Mouse (Mus musculus): ENCODE measurements around the gene Eno3. TPM values are rescaled to one million over a fixed set of nuclear protein-coding genes. Genes with fewer than 3 reads are reported as not detected.

Eno3 gene
- total RNA-seq (2023): 10 to 100 TPM; 36.4 to 41.4 TPM

DNA sequence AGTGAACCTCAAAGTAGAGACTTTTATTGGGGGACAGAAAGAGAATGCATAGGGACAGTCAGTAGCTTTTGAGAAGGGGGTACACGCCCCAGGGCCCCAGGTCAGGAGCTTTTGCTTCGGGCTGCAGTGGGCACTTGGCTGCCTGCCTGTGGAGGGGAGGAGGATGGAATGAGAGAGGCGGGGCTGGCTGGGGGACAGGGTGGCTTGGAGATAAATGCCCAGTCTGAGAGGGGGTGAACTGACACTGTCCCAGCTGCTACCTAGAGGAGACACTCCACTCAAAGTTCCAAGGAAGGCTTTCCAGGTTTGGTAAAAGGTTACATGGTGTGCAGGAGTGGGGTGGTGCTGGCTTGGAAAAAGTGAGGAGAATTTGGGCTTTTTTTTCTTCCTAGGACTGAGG lies at the start of gene Eno3:
Gene Eno3, plus strand, starts transcription at position 239 of the 400 bp plus-strand sequence.

DNA sequence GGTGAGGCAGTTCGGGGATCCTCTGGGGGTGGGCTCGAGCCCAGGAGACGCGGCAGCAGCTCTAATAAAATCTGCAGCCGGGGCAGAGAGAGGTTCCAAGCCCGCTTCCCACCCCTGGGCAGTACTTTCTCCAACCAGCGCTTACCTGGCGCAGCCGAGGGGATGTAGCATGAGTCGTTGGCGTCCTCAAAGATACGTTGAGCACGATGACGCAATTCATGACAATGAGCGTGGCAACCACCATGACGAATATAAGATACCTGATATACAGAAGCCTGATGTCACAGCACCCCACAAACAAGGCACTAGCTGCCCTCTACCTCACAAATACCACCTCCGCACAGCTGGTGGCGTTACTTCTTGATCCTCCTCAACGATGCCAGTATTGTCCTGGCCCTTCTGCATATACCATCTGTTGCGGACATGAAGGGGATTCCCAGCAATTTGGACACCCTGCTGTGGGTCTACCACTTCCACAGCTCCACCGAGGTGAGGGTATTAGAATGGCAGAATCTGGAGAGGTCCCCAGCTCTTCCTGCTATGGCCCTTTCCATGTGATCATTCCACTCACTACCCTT lies 41.4 kb upstream of the Eno3 start, which contains the start of gene 4930544D05Rik:
Gene 4930544D05Rik, plus strand, starts transcription at position 333 of the 578 bp plus-strand sequence.

DNA sequence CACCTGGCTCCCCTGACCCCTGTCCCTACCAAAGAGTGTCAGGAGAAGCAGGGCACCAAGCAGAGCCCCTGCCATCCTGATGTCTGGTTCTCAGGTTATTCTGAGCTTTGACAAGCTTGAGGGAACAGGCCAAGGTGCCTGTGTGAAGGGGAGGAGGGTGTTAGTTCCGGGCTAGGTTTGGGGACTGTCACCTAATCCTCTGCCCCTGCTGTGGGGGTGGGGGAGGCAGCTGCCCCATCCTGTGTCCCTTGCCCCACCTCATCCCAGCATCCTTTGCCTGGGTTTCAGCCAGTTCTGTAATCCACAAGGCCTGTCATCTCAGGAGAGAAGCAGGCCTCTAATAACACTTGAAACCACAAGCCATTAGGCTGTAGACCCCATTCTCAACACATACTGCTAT lies 37.9 kb upstream of the Eno3 start, which contains the start of gene Chrne:
Gene Chrne, minus strand, starts transcription at position 116 of the 400 bp plus-strand sequence.

DNA sequence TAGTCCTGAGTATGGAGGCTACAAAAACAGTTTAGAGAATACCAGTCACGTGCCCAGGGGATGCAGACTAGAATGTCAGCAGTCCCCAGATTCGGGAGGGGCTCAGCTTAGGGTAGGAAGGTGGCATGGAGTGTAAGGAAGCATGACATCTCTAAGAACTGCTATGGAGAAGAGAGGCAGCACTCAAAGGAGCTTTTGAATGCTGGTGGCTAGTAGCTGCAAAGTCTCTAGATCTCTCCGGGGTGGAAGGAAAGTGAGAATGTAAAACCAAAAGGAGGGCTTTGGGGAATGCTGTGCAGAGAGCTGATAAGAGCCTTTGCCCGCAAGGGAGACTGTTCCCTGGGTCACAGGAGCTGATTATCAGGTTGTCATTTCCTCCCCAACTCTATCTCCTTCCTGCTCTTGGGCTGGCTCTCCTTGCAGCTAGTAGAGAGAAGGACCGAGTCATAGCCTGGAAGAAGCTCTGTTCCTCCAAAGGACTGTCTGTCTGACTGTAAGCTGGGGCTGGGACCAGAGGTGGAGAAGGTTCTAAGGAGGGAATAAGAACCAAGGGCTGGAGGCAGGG lies 18.2 kb upstream of the Eno3 start, which contains the start of gene Gp1ba:
Gene Gp1ba, plus strand, starts transcription at position 409 of the 565 bp plus-strand sequence.

DNA sequence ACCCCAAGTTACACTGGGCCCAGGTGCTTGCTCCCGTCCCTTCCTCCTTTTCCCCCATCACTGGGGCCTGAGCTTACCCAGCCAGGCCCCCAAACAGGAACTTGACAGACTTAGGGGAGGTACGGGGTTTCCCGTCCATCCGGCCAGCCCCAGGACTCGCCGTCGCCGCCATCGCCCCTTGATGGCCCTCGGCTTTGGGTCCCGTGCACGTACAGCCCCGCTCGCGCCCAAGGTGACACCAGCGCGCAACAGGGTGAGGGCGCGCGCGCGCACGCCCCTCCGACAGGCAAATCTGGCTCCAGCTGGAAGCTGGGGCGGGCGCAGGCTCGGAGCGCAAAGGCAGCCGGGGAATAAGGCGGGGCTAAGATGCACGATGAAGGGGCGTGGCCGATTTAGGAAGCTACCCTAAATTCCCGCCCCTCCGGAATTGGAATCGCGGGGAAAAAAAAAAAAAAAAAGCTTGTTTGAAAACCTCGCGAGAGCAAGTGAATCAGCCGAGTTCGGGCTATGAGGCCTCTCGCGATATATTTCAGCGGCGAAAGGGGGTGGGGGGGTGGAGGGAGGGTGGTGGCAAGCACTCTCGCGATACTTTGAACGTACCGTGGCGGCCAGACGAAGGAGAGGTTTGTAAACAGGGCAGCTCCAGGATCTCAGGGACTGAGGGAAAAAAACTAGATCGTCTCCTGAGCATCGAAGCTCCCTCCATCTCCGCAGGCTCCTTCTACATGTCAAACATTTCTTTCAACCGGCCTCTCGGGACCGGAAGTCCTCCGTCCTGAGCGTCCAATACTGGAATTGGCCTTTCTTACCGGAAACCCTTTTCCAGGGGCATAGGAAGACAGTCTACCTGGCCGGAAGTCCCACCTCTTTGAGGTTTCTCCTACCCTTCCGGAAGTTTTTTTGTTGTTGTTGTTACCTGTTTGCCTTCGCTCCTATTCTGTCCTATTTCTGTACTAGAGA lies 10.0 kb upstream of the Eno3 start, which contains the start of the genes Rnf167 and Slc25a11:
Gene Rnf167, plus strand, starts transcription at position 545 of the 960 bp plus-strand sequence.
Gene Slc25a11, minus strand, starts transcription at position 789 of the 960 bp plus-strand sequence.

DNA sequence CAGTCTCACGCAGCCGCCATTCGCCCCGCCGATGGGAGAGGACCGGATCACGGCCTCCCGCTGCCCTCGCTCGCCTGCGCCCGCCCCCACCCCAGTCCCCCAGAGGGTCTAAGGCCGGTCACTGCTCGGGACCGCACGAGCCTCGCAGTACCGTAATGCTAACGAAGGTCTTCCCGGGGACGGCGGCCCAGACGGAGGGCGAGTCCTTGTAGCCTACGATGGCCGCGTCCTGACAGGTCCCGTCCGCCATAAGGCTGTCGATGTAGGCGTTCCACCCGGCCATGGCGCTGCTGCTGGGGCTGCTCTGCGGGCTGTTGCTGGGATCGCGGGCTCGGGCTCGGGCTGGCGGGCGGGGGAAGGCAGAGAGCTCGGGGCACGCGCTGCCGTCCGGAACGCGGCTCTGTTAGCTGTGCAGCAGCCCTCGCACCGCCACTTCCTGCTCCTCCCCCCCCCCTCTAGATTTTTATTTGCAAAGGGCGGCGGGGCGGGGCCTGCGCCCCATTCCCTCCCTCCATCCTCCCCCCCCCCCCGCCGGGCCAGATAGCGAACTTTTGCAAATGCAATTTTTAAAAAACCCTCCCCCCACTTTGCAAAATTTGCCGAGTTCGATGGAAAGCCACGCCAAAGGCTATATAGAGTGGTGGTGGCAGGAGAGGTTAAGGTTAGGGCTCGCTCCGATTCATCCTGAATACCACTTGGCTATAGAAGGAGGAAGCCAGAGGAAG lies 2.6 kb upstream of the Eno3 start, which contains the start of gene Pfn1:
Gene Pfn1, minus strand, starts transcription at position 447 of the 725 bp plus-strand sequence.

DNA sequence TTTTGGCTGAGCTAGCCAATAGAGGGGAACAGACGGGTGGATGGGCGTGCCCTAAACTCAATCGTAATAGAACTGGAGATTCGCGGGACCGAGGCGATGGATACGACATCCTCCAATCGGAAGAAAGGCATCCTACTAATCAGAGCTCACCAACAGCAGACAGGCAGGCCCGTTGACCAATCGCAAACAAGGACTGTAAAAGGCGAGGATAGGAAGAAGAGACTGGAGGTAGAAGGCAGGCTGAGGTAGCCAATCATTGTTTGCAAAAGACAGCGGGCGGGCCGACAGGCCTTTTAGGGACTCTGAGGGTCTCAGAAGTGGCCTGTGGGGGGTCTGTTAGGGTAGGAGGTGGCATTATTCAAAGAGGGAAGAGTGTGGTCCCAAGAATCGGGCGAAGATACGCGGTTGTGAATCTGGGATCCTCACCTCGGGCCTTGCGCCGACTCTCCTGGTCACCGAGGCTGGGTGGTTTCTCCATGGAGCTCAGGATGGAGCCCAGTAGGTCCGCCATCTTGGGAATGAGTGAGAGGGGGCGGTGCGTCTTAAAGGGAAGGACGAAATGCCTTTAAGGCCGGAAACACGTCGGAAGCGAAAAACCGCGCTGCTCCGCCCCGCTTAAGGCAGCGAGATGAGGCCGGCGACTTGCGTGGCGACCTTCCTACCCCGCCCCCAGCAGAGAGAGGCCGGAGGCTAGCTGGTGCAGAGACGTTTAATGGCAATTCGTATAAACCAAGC lies 11.9 kb downstream of the Eno3 start, which contains the start of gene Spag7:
Gene Spag7, minus strand, starts transcription at position 646 of the 735 bp plus-strand sequence.

DNA sequence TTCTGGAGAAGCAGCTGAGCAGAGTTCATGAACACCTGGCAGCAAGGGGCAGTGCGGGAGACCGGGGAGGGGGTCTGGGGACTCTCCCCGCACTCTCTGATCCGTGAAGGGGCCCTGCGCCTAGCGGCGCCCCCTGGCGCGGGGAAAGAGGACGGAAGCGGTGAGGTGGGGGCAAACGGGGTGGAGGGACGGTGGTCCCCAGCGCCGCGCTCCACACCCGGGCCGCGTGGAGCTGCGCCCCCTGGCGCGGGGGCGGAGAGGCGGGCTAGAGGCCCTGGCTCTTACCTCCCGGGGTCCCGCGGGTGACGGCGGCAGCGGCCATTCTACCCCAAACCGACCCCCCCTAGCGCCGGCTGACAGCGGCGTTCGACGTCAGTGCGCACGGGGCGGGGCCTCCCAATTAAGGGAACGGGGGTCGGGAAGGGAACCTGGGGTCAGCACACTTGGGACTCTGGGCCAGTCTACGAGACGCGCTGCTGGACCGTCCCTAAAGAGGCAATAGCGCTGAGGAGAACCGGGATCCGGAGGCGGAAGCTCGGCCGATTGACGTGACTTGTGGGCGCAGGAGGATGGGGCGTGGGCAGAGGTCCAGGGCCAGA lies 30.7 kb downstream of the Eno3 start, which contains the start of gene Camta2:
Gene Camta2, minus strand, starts transcription at position 505 of the 599 bp plus-strand sequence.

DNA sequence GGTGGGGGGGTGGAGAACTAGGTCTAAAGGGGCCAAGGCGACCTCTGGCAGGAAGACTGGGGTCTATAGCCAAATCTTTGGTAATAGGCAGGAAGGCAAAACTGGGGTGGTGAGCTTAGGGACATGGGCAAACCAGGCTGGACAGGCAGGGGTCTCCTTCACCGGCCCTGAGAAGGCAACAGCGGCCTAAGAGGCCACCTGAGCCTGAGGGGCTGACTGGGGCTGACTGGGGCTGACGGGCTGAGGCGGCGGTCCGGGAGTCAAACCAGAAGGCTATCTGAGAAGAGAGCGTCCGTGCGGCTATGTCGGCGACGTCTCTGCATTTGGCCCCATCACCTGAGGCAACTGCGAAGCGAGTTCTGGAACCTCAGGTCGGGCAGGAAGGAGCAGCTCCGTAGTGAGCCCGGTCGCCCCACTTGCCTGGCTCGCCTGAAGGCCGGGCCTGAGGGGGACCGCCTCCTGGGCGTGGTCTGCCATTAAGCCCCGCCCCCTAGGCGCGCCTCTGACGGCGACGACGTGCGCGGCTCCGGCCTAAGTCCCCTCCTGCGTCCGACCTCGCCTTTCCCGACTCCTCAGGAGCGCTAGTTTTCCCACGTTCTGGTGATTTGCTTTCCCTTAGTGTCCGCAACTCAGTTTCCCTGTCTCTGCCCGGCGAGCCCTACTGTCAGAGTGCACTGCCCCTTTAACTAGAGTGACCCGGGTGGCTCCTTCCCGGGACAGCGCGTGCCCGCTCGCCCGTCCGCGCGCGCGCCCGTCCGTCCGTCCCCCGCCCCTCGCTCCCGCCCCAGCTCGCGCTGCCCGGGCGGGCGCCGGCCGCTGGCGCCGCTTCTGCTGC lies 42.9 kb downstream of the Eno3 start, which contains the start of the genes Inca1 and Kif1c:
Gene Inca1, minus strand, starts transcription at position 434 of the 835 bp plus-strand sequence.
Gene Kif1c, plus strand, starts transcription at position 827 of the 835 bp plus-strand sequence.

Other genes with a start within 250 kb of the Eno3 start
- gene Pelp1, start 247.2 kb upstream of the Eno3 start, total RNA-seq (2023): 10 to 100 TPM; 28.5 to 29.9 TPM
- gene Arrb2, start 224.6 kb upstream of the Eno3 start, total RNA-seq (2023): 100 to 1,000 TPM; 112 to 124 TPM
- gene Med11, start 205.3 kb upstream of the Eno3 start, total RNA-seq (2023): 10 to 100 TPM; 43.4 to 49.3 TPM
- under 1 TPM; 0.47 to 0.90 TPM for gene Zmynd15, start 197.8 kb upstream of the Eno3 start, total RNA-seq (2023)
- 1 to 10 TPM; 3.9 to 4.2 TPM for gene Cxcl16, start 197.2 kb upstream of the Eno3 start, total RNA-seq (2023)
- gene Tm4sf5, start 152.0 kb upstream of the Eno3 start, total RNA-seq (2023): not detected
- not detected for gene Vmo1, start 142.6 kb upstream of the Eno3 start, total RNA-seq (2023)
- not detected for gene Gltpd2, start 138.0 kb upstream of the Eno3 start, total RNA-seq (2023)
- 100 to 1,000 TPM; 121 to 134 TPM for gene Psmb6, start 131.8 kb upstream of the Eno3 start, total RNA-seq (2023)
- not detected for gene Gm40193, start 124.3 kb upstream of the Eno3 start, total RNA-seq (2023)
- gene Pld2, start 117.1 kb upstream of the Eno3 start, total RNA-seq (2023): 1 to 10 TPM; 5.0 to 5.2 TPM
- gene Mink1, start 94.3 kb upstream of the Eno3 start, total RNA-seq (2023): 10 to 100 TPM; 81.3 to 93.7 TPM
- gene 4930544D05Rik, start 41.4 kb upstream of the Eno3 start, total RNA-seq (2023): not detected
- 1 to 10 TPM in 1 of 2 experiments, not detected in 1; 1.2 TPM for gene Chrne, start 38.0 kb upstream of the Eno3 start, total RNA-seq (2023)
- gene Gp1ba, start 18.1 kb upstream of the Eno3 start, total RNA-seq (2023): not detected
- gene Rnf167, start 10.0 kb upstream of the Eno3 start, total RNA-seq (2023): 100 to 1,000 TPM; 242 to 251 TPM
- gene Slc25a11, start 9.7 kb upstream of the Eno3 start, total RNA-seq (2023): 10 to 100 TPM; 69.1 to 77.2 TPM
- gene Pfn1, start 2.6 kb upstream of the Eno3 start, total RNA-seq (2023): 1,000 to 10,000 TPM; 1,404 to 1,507 TPM
- 10 to 100 TPM; 50.3 to 51.9 TPM for gene Spag7, start 12.2 kb downstream of the Eno3 start, total RNA-seq (2023)
- 10 to 100 TPM; 68.6 to 69.9 TPM for gene Camta2, start 30.9 kb downstream of the Eno3 start, total RNA-seq (2023)
- gene Inca1, start 43.0 kb downstream of the Eno3 start, total RNA-seq (2023): 1 to 10 TPM; 2.0 to 2.2 TPM
- gene Kif1c, start 43.3 kb downstream of the Eno3 start, total RNA-seq (2023): 10 to 100 TPM; 33.4 to 36.3 TPM
- 1 to 10 TPM; 1.8 to 5.4 TPM for gene Zfp3, start 107.0 kb downstream of the Eno3 start, total RNA-seq (2023)
- gene Scimp, start 155.4 kb downstream of the Eno3 start, total RNA-seq (2023): 10 to 100 TPM; 28.9 to 29.8 TPM
- 10 to 100 TPM; 57.1 to 57.7 TPM for gene Rabep1, start 187.6 kb downstream of the Eno3 start, total RNA-seq (2023)